ENCODE assay signal across 9 mouse cellular contexts in the genomic region with DNA sequence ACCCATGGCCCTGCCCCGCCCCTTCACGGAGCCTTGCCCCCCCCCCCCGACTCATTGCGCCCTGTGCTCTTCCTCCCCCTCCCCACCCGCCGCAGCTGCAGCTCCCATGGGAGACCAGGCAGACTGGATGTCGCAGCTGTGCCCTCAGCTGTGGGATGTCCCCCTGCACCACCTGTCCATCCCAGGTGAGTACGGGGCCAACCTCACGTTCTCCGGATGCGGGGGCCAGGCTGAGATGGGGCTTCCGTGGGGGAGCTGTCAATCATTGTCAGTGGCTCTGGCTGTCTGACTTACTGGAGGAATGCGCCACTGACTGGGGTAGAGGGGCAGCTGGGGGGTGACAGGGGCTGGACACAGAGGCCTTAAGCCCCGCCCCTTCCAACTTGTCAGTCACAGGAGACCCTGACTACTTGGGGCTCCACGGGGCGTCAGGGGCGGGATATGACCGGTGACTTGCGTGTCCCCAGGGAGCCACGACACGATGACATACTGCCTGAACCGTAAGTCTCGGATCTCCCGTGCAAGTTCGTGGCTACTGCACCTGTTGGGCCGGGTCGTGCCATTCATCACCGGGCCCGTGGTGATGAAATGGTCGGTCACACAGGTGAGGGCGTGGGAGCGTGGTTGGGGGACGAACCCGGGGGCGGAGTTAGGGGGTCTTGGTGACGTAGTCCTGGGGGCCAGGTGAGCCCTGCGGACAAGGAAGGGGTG. TPM values are rescaled to one million over a fixed set of nuclear protein-coding genes. Genes with fewer than 3 reads are reported as not detected.
DNase-seq lines count a peak whose midpoint lies in the region; ATAC-seq lines count a peak whose summit lies in the region.
"Had no signal": no experiment of that assay in that cellular context is flagged by ENCODE, and none has a peak within 500 bp of the region (broad histone marks: within the 10 kb centered on the region; RNA-seq: fewer than 3 reads in every experiment).

No protein-coding gene starts in this region.

- H3K9ac ChIP-seq in embryonic facial prominence, embryonic 13.5 days = peak overlapping the region; percentile 27; the same call in 1 of the 2 replicates
- H3K9ac ChIP-seq in intestine, embryonic 14.5 days (ENCODE audit: low read length) = no peak overlapping the region
- peak overlapping the region; percentile 35; the same call in 1 of the 2 replicates for H3K9ac ChIP-seq in limb, embryonic 13.5 days
- H3K9ac ChIP-seq in neural tube, embryonic 11.5 days (ENCODE audit: low read length) = no peak overlapping the region

- H3K4me3 ChIP-seq in erythroblast, embryonic 14.5 days (replicated peaks) = peak overlapping the region; percentile 29
- H3K4me3 ChIP-seq in embryonic facial prominence, embryonic 13.5 days = peak overlapping the region; percentile 38
- H3K4me3 ChIP-seq in intestine, embryonic 14.5 days (ENCODE audit: low read depth, low read length) = peak overlapping the region; percentile 24
- H3K4me3 ChIP-seq in limb, embryonic 13.5 days = peak overlapping the region; percentile 42
- peak overlapping the region; percentile 15 for H3K4me3 ChIP-seq in neural tube, embryonic 11.5 days (ENCODE audit: low read depth, low read length)

- peaks cover 31% of the 10 kb centered on the region for H3K4me1 ChIP-seq in erythroblast, embryonic 14.5 days (ENCODE audit: control insufficient read depth)
- peaks cover 23% of the 10 kb centered on the region for H3K4me1 ChIP-seq in embryonic facial prominence, embryonic 13.5 days
- H3K4me1 ChIP-seq in intestine, embryonic 14.5 days (replicated peaks; ENCODE audit: control insufficient read depth, insufficient read depth, low read length) = peaks cover 6% of the 10 kb centered on the region; the same call in 1 of the 2 replicates
- peaks cover 17% of the 10 kb centered on the region for H3K4me1 ChIP-seq in limb, embryonic 13.5 days
- peaks cover 12% of the 10 kb centered on the region; the same call in 1 of the 2 replicates for H3K4me1 ChIP-seq in neural tube, embryonic 11.5 days (ENCODE audit: control insufficient read depth, insufficient read depth, low read length)

- peaks cover 38% of the 10 kb centered on the region for H3K36me3 ChIP-seq in erythroblast, embryonic 14.5 days (ENCODE audit: control insufficient read depth)
- H3K36me3 ChIP-seq in embryonic facial prominence, embryonic 13.5 days = peaks cover 40% of the 10 kb centered on the region
- H3K36me3 ChIP-seq in intestine, embryonic 14.5 days (ENCODE audit: control insufficient read depth, insufficient read depth, low read length) = peaks cover 33% of the 10 kb centered on the region
- H3K36me3 ChIP-seq in limb, embryonic 13.5 days = peaks cover 38% of the 10 kb centered on the region
- peaks cover 22% of the 10 kb centered on the region for H3K36me3 ChIP-seq in neural tube, embryonic 11.5 days (ENCODE audit: control insufficient read depth, insufficient read depth, low read length)

- peaks cover 29% of the 10 kb centered on the region for H3K27me3 ChIP-seq in erythroblast, embryonic 14.5 days (ENCODE audit: control insufficient read depth)
- peaks cover 10% of the 10 kb centered on the region for H3K27me3 ChIP-seq in embryonic facial prominence, embryonic 13.5 days
- no peaks in the 10 kb centered on the region; the same call in 1 of the 2 replicates for H3K27me3 ChIP-seq in intestine, embryonic 14.5 days (replicated peaks; ENCODE audit: control insufficient read depth, insufficient read depth, low read length)
- peaks cover 12% of the 10 kb centered on the region for H3K27me3 ChIP-seq in limb, embryonic 13.5 days
- no peaks in the 10 kb centered on the region for H3K27me3 ChIP-seq in neural tube, embryonic 11.5 days (ENCODE audit: control insufficient read depth, insufficient read depth, low read length)

- H3K9me3 ChIP-seq in erythroblast, embryonic 14.5 days (ENCODE audit: control insufficient read depth, low read length) = peaks cover 13% of the 10 kb centered on the region
- H3K9me3 ChIP-seq in embryonic facial prominence, embryonic 13.5 days = no peaks in the 10 kb centered on the region
- no peaks in the 10 kb centered on the region for H3K9me3 ChIP-seq in intestine, embryonic 14.5 days (ENCODE audit: control insufficient read depth, low read length)
- H3K9me3 ChIP-seq in limb, embryonic 13.5 days = no peaks in the 10 kb centered on the region
- H3K9me3 ChIP-seq in neural tube, embryonic 11.5 days (ENCODE audit: control insufficient read depth, low read length) = no peaks in the 10 kb centered on the region

- 2% methylated on average over 35 of the region's 37 CpGs for WGBS in embryonic facial prominence, embryonic 13.5 days
- 2% methylated on average over 35 of the region's 37 CpGs for WGBS in intestine, embryonic 14.5 days
- 2% methylated on average over 36 of the region's 37 CpGs for WGBS in limb, embryonic 13.5 days
- WGBS in neural tube, embryonic 11.5 days = 3% methylated on average over 30 of the region's 37 CpGs

- H3K27ac ChIP-seq in embryonic facial prominence, embryonic 13.5 days = no peak overlapping the region
- H3K27ac ChIP-seq in intestine, embryonic 14.5 days (ENCODE audit: low read depth) = no peak overlapping the region
- no peak overlapping the region for H3K27ac ChIP-seq in limb, embryonic 13.5 days
- no peak overlapping the region for H3K27ac ChIP-seq in neural tube, embryonic 11.5 days (ENCODE audit: low read depth, low read length)

- peak overlapping the region; percentile 76 for H3K4me2 ChIP-seq in embryonic facial prominence, embryonic 13.5 days
- peak overlapping the region; percentile 59 for H3K4me2 ChIP-seq in intestine, embryonic 14.5 days (ENCODE audit: low read length)
- peak overlapping the region; percentile 76 for H3K4me2 ChIP-seq in limb, embryonic 13.5 days (replicated peaks)
- peak overlapping the region; percentile 44 for H3K4me2 ChIP-seq in neural tube, embryonic 11.5 days (ENCODE audit: low read depth)

- ATAC-seq in erythroblast, adult 5-6 weeks (replicated peaks; ENCODE audit: low FRiP score, poor library complexity, severe bottlenecking) = no peak
- 0 out of 2 replicates have a peak, but pooled peaks have one; percentile 9 for ATAC-seq in embryonic facial prominence, embryonic 13.5 days (ENCODE audit: insufficient number of reproducible peaks, insufficient read depth, low FRiP score, low TSS enrichment, low read depth)
- peak; percentile 11; the same call in 1 of the 2 replicates for ATAC-seq in intestine, embryonic 14.5 days (replicated peaks; ENCODE audit: low FRiP score, low TSS enrichment, low read depth)
- ATAC-seq in limb, embryonic 13.5 days (ENCODE audit: low FRiP score, low read depth) = peak; percentile 13
- peak; percentile 20 for ATAC-seq in neural tube, embryonic 11.5 days (ENCODE audit: insufficient read depth, low FRiP score, low TSS enrichment)

- DNase-seq in R1 (ENCODE audit: low read depth, low spot score) = peak; percentile 39
- DNase-seq in intestine, embryonic 14.5 days (ENCODE audit: low spot score) = no peak
- DNase-seq in neural tube, embryonic 11.5 days (ENCODE audit: low spot score) = no peak
- DNase-seq in thymus, postnatal 25 days = peak; percentile 67

RNA-seq across cellular contexts. Expression of a gene that starts 1.3 kb away (rescaled TPM):
- 0.03 TPM in 1 of 2 replicates, not detected in the other for polyA plus RNA-seq in erythroblast, embryonic 14.5 days (2012)
- not detected in 2 replicates for total RNA-seq in erythroblast, adult 5-6 weeks (2015; ENCODE audit: low replicate concordance)
- total RNA-seq in erythroblast, adult 5-6 weeks (2017; ENCODE audit: low replicate concordance) = not detected in 2 replicates
- polyA plus RNA-seq in embryonic facial prominence, embryonic 13.5 days (2015; fragmentation: Nextera tagmentation; extraction: Ambion mirVana) = 1.9 and 2.7 TPM in 2 replicates
- 0.74 and 0.86 TPM in 2 replicates for polyA plus RNA-seq in intestine, embryonic 14.5 days (2014; fragmentation: Nextera tagmentation; extraction: Ambion mirVana)
- polyA plus RNA-seq in limb, embryonic 13.5 days (2015; fragmentation: Nextera tagmentation; extraction: Ambion mirVana) = 1.6 and 1.9 TPM in 2 replicates
- 0.32 and 0.73 TPM in 2 replicates for polyA plus RNA-seq in neural tube, embryonic 11.5 days (2014; fragmentation: Nextera tagmentation; extraction: Ambion mirVana)
- polyA plus RNA-seq: G1E had no signal

RNA-seq across cellular contexts. Expression of a gene that starts 6.9 kb away (rescaled TPM):
- 0.02 TPM in 1 of 2 replicates, not detected in the other for polyA plus RNA-seq in erythroblast, embryonic 14.5 days (2012)
- total RNA-seq in erythroblast, adult 5-6 weeks (2015; ENCODE audit: low replicate concordance) = not detected in 2 replicates
- 0.17 and 1.4 TPM in 2 replicates for total RNA-seq in erythroblast, adult 5-6 weeks (2017; ENCODE audit: low replicate concordance)
- 1.1 TPM in 2 replicates for polyA plus RNA-seq in embryonic facial prominence, embryonic 13.5 days (2015; fragmentation: Nextera tagmentation; extraction: Ambion mirVana)
- 0.69 and 1.1 TPM in 2 replicates for polyA plus RNA-seq in intestine, embryonic 14.5 days (2014; fragmentation: Nextera tagmentation; extraction: Ambion mirVana)
- polyA plus RNA-seq in limb, embryonic 13.5 days (2015; fragmentation: Nextera tagmentation; extraction: Ambion mirVana) = 1.0 and 1.1 TPM in 2 replicates
- 0.62 and 0.82 TPM in 2 replicates for polyA plus RNA-seq in neural tube, embryonic 11.5 days (2014; fragmentation: Nextera tagmentation; extraction: Ambion mirVana)

RNA-seq across cellular contexts. Expression of a gene that starts 6.9 kb away (rescaled TPM):
- polyA plus RNA-seq in erythroblast, embryonic 14.5 days (2012) = 2.2 and 2.8 TPM in 2 replicates
- total RNA-seq in erythroblast, adult 5-6 weeks (2015; ENCODE audit: low replicate concordance) = 1.5 TPM in 1 of 2 replicates, not detected in the other
- 2.1 and 2.2 TPM in 2 replicates for total RNA-seq in erythroblast, adult 5-6 weeks (2017; ENCODE audit: low replicate concordance)
- polyA plus RNA-seq in embryonic facial prominence, embryonic 13.5 days (2015; fragmentation: Nextera tagmentation; extraction: Ambion mirVana) = 32.0 and 42.1 TPM in 2 replicates
- 29.3 and 31.0 TPM in 2 replicates for polyA plus RNA-seq in intestine, embryonic 14.5 days (2014; fragmentation: Nextera tagmentation; extraction: Ambion mirVana)
- polyA plus RNA-seq in limb, embryonic 13.5 days (2015; fragmentation: Nextera tagmentation; extraction: Ambion mirVana) = 33.6 and 33.7 TPM in 2 replicates
- polyA plus RNA-seq in neural tube, embryonic 11.5 days (2014; fragmentation: Nextera tagmentation; extraction: Ambion mirVana) = 31.7 and 32.7 TPM in 2 replicates

RNA-seq across cellular contexts. Expression of a gene that starts 8.8 kb away (rescaled TPM):
- polyA plus RNA-seq in erythroblast, embryonic 14.5 days (2012) = 0.01 and 0.02 TPM in 2 replicates
- total RNA-seq in erythroblast, adult 5-6 weeks (2015; ENCODE audit: low replicate concordance) = 1.5 and 4.0 TPM in 2 replicates
- 1.1 and 1.5 TPM in 2 replicates for total RNA-seq in erythroblast, adult 5-6 weeks (2017; ENCODE audit: low replicate concordance)
- polyA plus RNA-seq in embryonic facial prominence, embryonic 13.5 days (2015; fragmentation: Nextera tagmentation; extraction: Ambion mirVana) = 6.5 and 6.7 TPM in 2 replicates
- 3.5 and 5.1 TPM in 2 replicates for polyA plus RNA-seq in intestine, embryonic 14.5 days (2014; fragmentation: Nextera tagmentation; extraction: Ambion mirVana)
- 5.3 and 5.7 TPM in 2 replicates for polyA plus RNA-seq in limb, embryonic 13.5 days (2015; fragmentation: Nextera tagmentation; extraction: Ambion mirVana)
- 5.0 and 6.8 TPM in 2 replicates for polyA plus RNA-seq in neural tube, embryonic 11.5 days (2014; fragmentation: Nextera tagmentation; extraction: Ambion mirVana)

RNA-seq across cellular contexts. Expression of a gene that starts 28.8 kb away (rescaled TPM):
- not detected in 2 replicates for polyA plus RNA-seq in erythroblast, embryonic 14.5 days (2012)
- 8.6 TPM in 1 of 2 replicates, not detected in the other for total RNA-seq in erythroblast, adult 5-6 weeks (2015; ENCODE audit: low replicate concordance)
- 2.0 and 6.8 TPM in 2 replicates for total RNA-seq in erythroblast, adult 5-6 weeks (2017; ENCODE audit: low replicate concordance)
- 4.0 and 4.8 TPM in 2 replicates for polyA plus RNA-seq in embryonic facial prominence, embryonic 13.5 days (2015; fragmentation: Nextera tagmentation; extraction: Ambion mirVana)
- 3.0 TPM in 2 replicates for polyA plus RNA-seq in intestine, embryonic 14.5 days (2014; fragmentation: Nextera tagmentation; extraction: Ambion mirVana)
- polyA plus RNA-seq in limb, embryonic 13.5 days (2015; fragmentation: Nextera tagmentation; extraction: Ambion mirVana) = 3.7 and 5.1 TPM in 2 replicates
- 8.2 and 9.5 TPM in 2 replicates for polyA plus RNA-seq in neural tube, embryonic 11.5 days (2014; fragmentation: Nextera tagmentation; extraction: Ambion mirVana)

Comparison
In these comparisons a context has a peak if more than half of its experiments do, and no peak if none do; other contexts are left out.
1. DNase-seq: peak in R1 (single experiment) and thymus, postnatal 25 days (single experiment); none in intestine, embryonic 14.5 days (single experiment) and neural tube, embryonic 11.5 days (single experiment).
2. H3K9ac ChIP-seq: peak in embryonic facial prominence, embryonic 13.5 days (single experiment) and limb, embryonic 13.5 days (single experiment); none in intestine, embryonic 14.5 days (single experiment) and neural tube, embryonic 11.5 days (single experiment).
3. Peak in every context shown above with its lines, with median percentiles within 50 percentile points of each other: H3K4me3 ChIP-seq and H3K4me2 ChIP-seq.